Mouse (Mus musculus) hindlimb bud, embryonic 11.5 days (tissue): ENCODE data around the gene Vmp1.

Experiments
- DNase-seq: peaks from one replicate; pipeline ENCODE4 v3.0.0-alpha.2; 2012; ENCODE audit warnings: low read depth, low spot score; ENCODE audit errors: extremely low spot score

Gene Vmp1

GRCm38 (mm10) chr11:86672772-86673171 lies 10.9 kb downstream of the Vmp1 start:
- DNase-seq, result no peak

- DNase-seq, result no peak
Measured at GRCm38 (mm10) chr11:86671041-86671675, 12.5 kb downstream of the Vmp1 start.

- no peak for DNase-seq
Measured at GRCm38 (mm10) chr11:86668169-86668568, 15.5 kb downstream of the Vmp1 start.

- no peak for DNase-seq
Measured at GRCm38 (mm10) chr11:86667553-86667952, 16.1 kb downstream of the Vmp1 start.

- no peak for DNase-seq
Measured at GRCm38 (mm10) chr11:86664406-86664805, 19.2 kb downstream of the Vmp1 start.

- no peak for DNase-seq
Measured at GRCm38 (mm10) chr11:86663977-86664376, 19.7 kb downstream of the Vmp1 start.

GRCm38 (mm10) chr11:86662986-86663895 lies 20.4 kb downstream of the Vmp1 start:
- no peak for DNase-seq

- DNase-seq, result no peak
Measured at GRCm38 (mm10) chr11:86657863-86658262, 25.8 kb downstream of the Vmp1 start.

GRCm38 (mm10) chr11:86656849-86657567 lies 26.6 kb downstream of the Vmp1 start:
- DNase-seq, result no peak

- peak; percentile 14 for DNase-seq
Measured at GRCm38 (mm10) chr11:86655671-86656070, 28.0 kb downstream of the Vmp1 start.

GRCm38 (mm10) chr11:86654096-86654495 lies 29.5 kb downstream of the Vmp1 start:
- no peak for DNase-seq

GRCm38 (mm10) chr11:86653446-86653845 lies 30.2 kb downstream of the Vmp1 start:
- peak; percentile 42 for DNase-seq

GRCm38 (mm10) chr11:86652578-86652979 lies 31.1 kb downstream of the Vmp1 start:
- no peak for DNase-seq

GRCm38 (mm10) chr11:86650676-86651075 lies 33.0 kb downstream of the Vmp1 start:
- no peak for DNase-seq

- DNase-seq, result no peak
Measured at GRCm38 (mm10) chr11:86649542-86649941, 34.1 kb downstream of the Vmp1 start.

- DNase-seq, result no peak
Measured at GRCm38 (mm10) chr11:86647706-86648447, 35.8 kb downstream of the Vmp1 start.

GRCm38 (mm10) chr11:86646885-86647459 lies 36.7 kb downstream of the Vmp1 start:
- DNase-seq, result no peak

- DNase-seq, result no peak
Measured at GRCm38 (mm10) chr11:86646136-86646834, 37.4 kb downstream of the Vmp1 start.

- DNase-seq, result no peak
Measured at GRCm38 (mm10) chr11:86644553-86644952, 39.1 kb downstream of the Vmp1 start.

- DNase-seq, result no peak
Measured at GRCm38 (mm10) chr11:86641714-86642113, 41.9 kb downstream of the Vmp1 start.
